Mouse (Mus musculus): Measurements from ENCODE around the gene Hrh1.
"Not testable (repeated sequence)": the region's sequence is repeated elsewhere in the genome, so short reads cannot be mapped to it uniquely, and the experiment has no call there.

Hrh1 gene

GRCm38 (mm10) chr6:114462747-114463146 lies 65.0 kb downstream of the Hrh1 start:
- CTCF ChIA-PET, result no interaction called here

- CTCF ChIA-PET, result no interaction called here
These were observed 75.8 kb downstream of the Hrh1 start for GRCm38 (mm10) chr6:114473541-114473940.

GRCm38 (mm10) chr6:114474059-114474458 lies 76.3 kb downstream of the Hrh1 start:
- CTCF ChIA-PET, result no interaction called here

GRCm38 (mm10) chr6:114474911-114475310 lies 77.2 kb downstream of the Hrh1 start:
- CTCF ChIA-PET, result no interaction called here

DNA sequence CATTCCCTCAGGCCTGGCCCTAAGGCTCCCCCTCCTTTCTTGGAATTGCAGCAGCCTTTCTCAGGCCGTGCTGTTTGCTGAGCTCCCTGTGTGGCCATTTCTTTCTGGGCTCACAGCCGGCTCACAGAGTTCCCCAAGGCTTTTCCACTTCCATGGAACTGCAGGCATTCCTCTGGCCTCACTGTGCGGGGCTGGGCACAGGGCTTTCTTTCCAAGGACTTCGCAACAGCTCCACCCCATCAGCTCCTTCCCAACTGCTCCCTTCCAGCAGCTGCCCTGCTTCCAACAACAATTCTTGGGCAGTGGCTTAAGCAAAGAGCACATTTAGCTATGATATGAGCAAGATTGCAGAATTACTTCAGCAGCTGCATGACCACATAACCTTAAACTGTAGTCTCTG lies 81.0 kb downstream of the Hrh1 start:
- CTCF ChIA-PET, result no interaction called here

- CTCF ChIA-PET, result no interaction called here
These were observed 82.1 kb downstream of the Hrh1 start for GRCm38 (mm10) chr6:114479644-114480410.

DNA sequence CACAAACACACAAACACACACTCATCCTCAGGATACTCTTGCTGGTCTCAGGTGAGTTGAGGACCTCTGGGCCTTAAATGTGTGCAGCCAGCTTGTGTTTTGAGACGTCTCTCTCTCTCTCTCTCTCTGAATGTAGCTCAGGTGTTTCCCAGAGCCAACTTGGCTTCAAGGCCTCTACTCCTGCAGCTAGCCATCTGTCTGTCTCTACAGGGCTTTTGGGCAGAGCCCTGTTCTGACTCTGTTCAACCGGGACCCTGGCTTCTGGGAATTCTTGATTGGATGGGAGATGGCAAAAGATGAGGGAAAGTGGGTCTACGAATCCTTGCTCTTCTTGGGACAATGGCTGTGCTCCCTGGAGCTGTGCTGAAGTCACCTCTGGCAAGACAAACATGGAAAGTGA lies 91.6 kb downstream of the Hrh1 start:
- CTCF ChIA-PET, result no interaction called here

DNA sequence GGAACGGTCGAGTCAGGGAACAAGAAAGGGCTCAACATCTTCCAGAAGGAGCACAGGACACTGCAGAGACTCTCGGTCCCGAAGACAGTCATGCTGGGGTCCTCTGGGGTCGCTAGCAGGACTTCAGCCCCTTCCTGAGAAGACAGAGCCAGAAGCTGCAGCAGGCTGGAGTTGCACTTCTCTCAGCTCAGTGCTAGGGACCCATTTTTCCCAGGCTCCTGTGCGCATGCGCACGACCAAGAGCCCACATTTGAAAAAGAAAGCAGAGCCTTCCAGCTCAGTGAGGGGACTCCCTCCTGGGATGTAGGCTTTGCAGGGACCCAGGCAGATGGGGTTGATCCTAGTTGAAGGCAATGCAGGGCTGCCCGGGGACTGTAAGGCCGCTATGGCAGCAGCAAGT lies 94.9 kb downstream of the Hrh1 start:
- CTCF ChIA-PET, result not testable (repeated sequence)

DNA sequence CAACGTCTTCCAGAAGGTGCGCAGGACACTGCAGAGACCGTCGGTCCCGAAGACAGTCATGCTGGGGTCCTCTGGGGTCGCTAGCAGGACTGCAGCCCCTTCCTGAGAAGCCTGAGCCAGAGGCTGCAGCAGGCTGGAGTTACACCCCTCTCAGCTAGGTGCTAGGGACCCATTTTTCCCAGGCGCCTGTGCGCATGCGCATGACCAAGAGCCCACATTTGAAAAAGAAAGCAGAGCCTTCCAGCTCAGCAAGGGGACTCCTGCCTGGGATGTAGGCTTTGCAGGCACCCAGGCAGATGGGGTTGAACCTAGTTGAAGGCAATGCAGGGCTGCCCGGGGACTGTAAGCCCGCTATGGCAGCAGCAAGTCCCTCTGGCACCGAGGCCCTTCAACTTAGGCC lies 97.3 kb downstream of the Hrh1 start:
- CTCF ChIA-PET, result not testable (repeated sequence)

GRCm38 (mm10) chr6:114514038-114514437 lies 116.3 kb downstream of the Hrh1 start:
- CTCF ChIA-PET, result not testable (repeated sequence)

DNA sequence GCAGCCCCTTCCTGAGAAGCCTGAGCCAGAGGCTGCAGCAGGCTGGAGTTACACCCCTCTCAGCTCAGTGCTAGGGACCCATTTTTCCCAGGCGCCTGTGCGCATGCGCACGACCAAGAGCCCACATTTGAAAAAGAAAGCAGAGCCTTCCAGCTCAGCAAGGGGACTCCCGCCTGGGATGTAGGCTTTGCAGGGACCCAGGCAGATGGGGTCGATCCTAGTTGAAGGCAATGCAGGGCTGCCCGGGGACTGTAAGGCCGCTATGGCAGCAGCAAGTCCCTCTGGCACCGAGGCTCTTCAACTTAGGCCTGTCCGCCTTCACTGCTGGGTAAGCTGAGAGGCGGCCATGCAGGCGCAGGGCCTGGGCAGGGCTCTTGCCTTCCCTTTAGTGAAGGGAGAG lies 131.0 kb downstream of the Hrh1 start:
- CTCF ChIA-PET, result not testable (repeated sequence)
